Mouse (Mus musculus): ENCODE measurements at regions not wholly inside any gene's neighbourhood (a gene's known extent, or its start where the extent isn't known, plus 50 kb on each side); places are given as distances from the start of the nearest gene placed in this dataset.

GRCm38 (mm10) chr3:21859436-21859835 lies 217.0 kb upstream of the Tbl1xr1 start:
- TF ChIP-seq CTCF (conservative IDR thresholded peaks at IDR 0.05; ENCODE audit: low read length) (no peak), POU5F1 (IDR thresholded peaks at IDR 0.05; ENCODE audit: borderline replicate concordance, low read length) (no peak)

Measured in E14TG2a.4 (cell line).